Mouse (Mus musculus) forebrain, embryonic 15.5 days (tissue): ENCODE measurements around the gene Rpa2. TPM values are rescaled to one million over a fixed set of nuclear protein-coding genes. Genes with fewer than 3 reads are reported as not detected.
"Not testable (repeated sequence)": the region's sequence is repeated elsewhere in the genome, so short reads cannot be mapped to it uniquely, and the experiment has no call there.

Source experiments
- ATAC-seq: fragments of 200-750 bp; cut with Nextera tagmentation; replicated peaks from 2 replicates; pipeline ENCODE4 v1.8.0; 2017; ENCODE audit warnings: mild to moderate bottlenecking, moderate TSS enrichment, moderate library complexity
- H3K27ac ChIP-seq: fragments of 300-500 bp; sonication (generic); replicated peaks from 2 replicates; pipeline ENCODE4 v1.5.1; 2015; ENCODE audit warnings: mild to moderate bottlenecking, inconsistent platforms
- H3K27me3 ChIP-seq: fragments of 300-500 bp; sonication (generic); 2 replicates; pipeline ENCODE4 v1.6.1; 2015; ENCODE audit warnings: inconsistent platforms
- H3K36me3 ChIP-seq: fragments of 300-500 bp; sonication (generic); 2 replicates; pipeline ENCODE4 v1.6.1; 2015; ENCODE audit warnings: mild to moderate bottlenecking, inconsistent platforms
- H3K4me1 ChIP-seq: fragments of 300-500 bp; sonication (generic); 2 replicates; pipeline ENCODE4 v1.6.1; 2015; ENCODE audit warnings: inconsistent platforms
- H3K4me2 ChIP-seq: fragments of 300-500 bp; sonication (generic); replicated peaks from 2 replicates; pipeline ENCODE4 v1.6.1; 2015; ENCODE audit warnings: mild to moderate bottlenecking, inconsistent platforms
- H3K4me3 ChIP-seq: fragments of 300-500 bp; sonication (generic); 2 replicates; pipeline ENCODE4 v1.5.1; 2015; ENCODE audit warnings: mild to moderate bottlenecking, inconsistent platforms
- H3K9ac ChIP-seq: fragments of 300-500 bp; sonication (generic); replicated peaks from 2 replicates; pipeline ENCODE4 v1.6.1; 2015; ENCODE audit warnings: mild to moderate bottlenecking, inconsistent platforms
- H3K9me3 ChIP-seq: fragments of 300-500 bp; sonication (generic); 2 replicates; pipeline ENCODE4 v1.6.1; 2016; ENCODE audit warnings: inconsistent platforms
- WGBS: fragments of 180-500 bp; shearing (Covaris S2); methylation state at CpG from one replicate; pipeline ENCODE4 v1.1.7; 2015; ENCODE audit warnings: mixed read lengths; 5-methylcytosine and 5-hydroxymethylcytosine counted together
- polyA plus RNA-seq: library from polyadenylated mRNA; unstranded; fragments of >200 nt; fragmentation: Nextera tagmentation; extraction: Ambion mirVana; gene quantifications from 2 replicates; pipeline ENCODE4 v1.2.1, GENCODE M21; 2015

Gene Rpa2
- polyA plus RNA-seq, 1 experiment from 2014 or later, result 63.2 TPM

DNA sequence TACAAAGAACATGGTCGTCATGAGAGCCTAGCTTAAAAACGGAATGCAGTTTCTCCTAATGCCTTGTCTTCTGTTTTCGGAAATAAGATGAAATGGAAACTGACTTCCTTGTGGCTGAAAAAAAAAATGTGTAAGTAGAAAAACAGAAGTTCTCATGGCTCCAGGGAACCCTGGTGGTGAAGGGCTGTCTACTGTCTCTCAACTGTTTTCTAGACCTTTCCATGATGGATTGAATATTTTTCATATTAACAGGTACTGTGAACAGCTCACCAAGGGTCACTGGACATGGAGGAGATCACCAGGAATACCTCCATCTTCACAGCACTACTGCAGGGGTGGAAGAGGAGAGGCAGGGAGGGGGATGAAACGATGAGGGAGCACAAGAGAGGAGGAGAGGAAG lies 29.9 kb downstream of the Rpa2 start:
- no peaks in the 10 kb centered on the region for H3K36me3 ChIP-seq
- H3K4me3 ChIP-seq, result no peak overlapping the region
- no peaks in the 10 kb centered on the region for H3K9me3 ChIP-seq
- H3K4me1 ChIP-seq, result 0 out of 2 replicates have a peak, but pooled peaks cover 6% of the 10 kb centered on the region
- no peak overlapping the region for H3K4me2 ChIP-seq
- no peak overlapping the region for H3K9ac ChIP-seq
- peaks cover 9% of the 10 kb centered on the region for H3K27me3 ChIP-seq
- no peak overlapping the region for H3K27ac ChIP-seq
- 77% methylated on average over 4 of the region's 4 CpGs for WGBS
- no peak for ATAC-seq

DNA sequence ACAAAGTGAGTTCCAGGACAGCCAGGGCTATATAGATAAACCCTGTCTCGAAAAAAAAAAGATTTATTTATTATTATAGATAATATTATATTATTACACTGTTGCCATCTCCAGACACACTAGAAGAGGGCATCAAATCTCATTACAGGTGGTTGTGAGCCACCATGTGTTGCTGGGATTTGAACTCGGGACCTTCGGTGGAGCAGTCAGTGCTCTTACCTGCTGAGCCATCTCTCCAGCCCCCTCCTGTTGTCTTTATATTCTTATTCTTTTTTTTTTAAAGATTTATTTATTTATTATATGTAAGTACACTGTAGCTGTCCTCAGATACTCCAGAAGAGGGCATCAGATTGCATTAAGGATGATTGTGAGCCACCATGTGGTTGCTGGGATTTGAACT lies 30.5 kb downstream of the Rpa2 start:
- not testable (repeated sequence) for H3K4me1 ChIP-seq, H3K27ac ChIP-seq, H3K4me3 ChIP-seq, H3K36me3 ChIP-seq, ATAC-seq, H3K4me2 ChIP-seq, H3K27me3 ChIP-seq, H3K9me3 ChIP-seq, H3K9ac ChIP-seq
- WGBS, result 88% methylated on average over 3 of the region's 3 CpGs

DNA sequence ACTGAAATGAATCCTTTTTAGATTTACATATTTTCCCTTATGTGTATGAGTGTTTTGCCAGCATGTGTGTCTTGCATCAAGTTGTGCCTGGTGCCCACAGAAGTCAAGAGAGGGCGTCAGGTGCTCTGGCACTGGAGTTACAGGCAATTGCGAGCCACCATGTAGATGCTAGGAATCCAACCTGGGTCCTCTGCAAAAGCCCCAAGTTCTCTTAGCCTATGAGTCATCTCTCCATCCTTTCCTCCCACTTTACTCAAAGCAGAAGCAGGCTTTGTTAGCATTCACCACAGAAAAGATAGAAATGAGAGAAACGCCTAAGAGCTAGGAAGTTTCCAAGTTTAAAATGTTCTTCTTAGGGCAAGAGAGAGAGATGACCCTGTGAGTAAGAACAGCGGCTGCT lies 31.7 kb downstream of the Rpa2 start:
- WGBS, result 93% methylated on average over 4 of the region's 4 CpGs
- H3K9me3 ChIP-seq, result no peaks in the 10 kb centered on the region
- no peaks in the 10 kb centered on the region for H3K36me3 ChIP-seq
- no peak overlapping the region for H3K4me3 ChIP-seq
- H3K27ac ChIP-seq, result no peak overlapping the region
- peaks cover 6% of the 10 kb centered on the region for H3K27me3 ChIP-seq
- no peak overlapping the region for H3K9ac ChIP-seq
- H3K4me1 ChIP-seq, result 0 out of 2 replicates have a peak, but pooled peaks cover 6% of the 10 kb centered on the region
- no peak overlapping the region for H3K4me2 ChIP-seq
- no peak for ATAC-seq

DNA sequence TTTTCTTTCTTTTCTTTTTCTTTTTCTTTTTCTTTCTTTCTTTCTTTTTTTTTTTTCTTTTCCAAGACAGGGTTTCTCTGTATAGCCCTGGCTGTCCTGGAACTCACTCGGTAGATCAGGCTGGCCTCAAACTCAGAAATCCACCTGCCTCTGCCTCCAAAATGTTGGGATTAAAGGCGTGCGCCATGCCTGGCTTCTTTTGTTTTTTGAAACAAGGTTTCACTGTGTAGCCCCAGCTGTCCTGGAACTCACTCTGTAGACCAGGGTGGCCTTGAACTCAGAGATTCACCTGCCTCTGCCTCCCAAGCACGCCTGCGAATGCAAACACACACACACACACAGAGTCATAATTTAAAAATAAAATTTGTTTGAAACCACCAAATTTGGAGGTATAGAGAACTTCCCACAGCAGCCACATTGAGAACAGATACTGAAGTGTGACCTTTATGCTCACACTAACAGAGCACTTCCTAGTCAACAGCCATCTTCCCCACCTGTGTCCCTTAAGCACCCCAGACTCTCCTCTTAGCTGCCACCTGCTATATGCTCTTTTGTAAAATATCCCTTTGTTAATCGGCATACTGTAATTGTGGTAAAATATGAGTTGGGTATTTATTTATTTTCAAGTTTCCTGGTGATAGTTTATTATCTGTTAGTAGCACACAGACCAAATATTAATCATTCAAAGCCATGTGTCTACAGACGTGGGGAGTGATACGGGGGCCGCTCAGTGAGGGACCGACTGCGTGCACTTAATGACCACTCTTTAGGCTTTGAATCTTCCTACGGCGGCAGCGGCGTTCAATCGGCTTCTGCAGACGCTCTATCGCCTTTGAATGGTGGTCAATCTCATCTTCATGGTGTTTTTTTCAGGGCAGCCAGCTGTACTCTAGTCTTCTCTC lies 33.3 kb downstream of the Rpa2 start:
- 89% methylated on average over 18 of the region's 18 CpGs for WGBS
- no peak overlapping the region for H3K4me3 ChIP-seq
- H3K9ac ChIP-seq, result no peak overlapping the region
- H3K27ac ChIP-seq, result no peak overlapping the region
- H3K36me3 ChIP-seq, result no peaks in the 10 kb centered on the region
- no peaks in the 10 kb centered on the region for H3K9me3 ChIP-seq
- no peak overlapping the region for H3K4me2 ChIP-seq
- no peaks in the 10 kb centered on the region for H3K4me1 ChIP-seq
- H3K27me3 ChIP-seq, result no peaks in the 10 kb centered on the region
- ATAC-seq, result no peak

DNA sequence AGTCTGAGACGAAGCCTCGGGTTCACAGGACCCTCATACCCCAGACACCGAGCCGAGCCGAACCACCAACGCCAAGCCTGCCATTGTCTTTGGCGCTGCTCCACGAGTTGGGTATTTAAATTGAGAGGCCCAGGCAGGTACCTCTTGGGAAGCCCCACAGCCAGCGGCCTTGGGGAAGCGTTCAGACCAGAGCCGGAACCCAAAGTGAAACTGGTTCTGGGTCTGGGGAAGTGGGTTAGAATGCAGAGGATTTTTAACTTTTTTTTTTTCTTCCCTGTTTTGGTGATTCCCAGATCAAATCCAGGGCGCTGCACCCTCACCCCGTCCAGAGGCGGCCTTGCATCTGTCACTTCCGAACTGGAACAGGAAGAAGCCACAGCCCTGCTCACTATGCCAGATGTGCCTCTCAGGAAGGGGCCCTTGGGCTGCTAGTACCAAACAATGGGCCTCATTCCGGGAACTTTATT lies 34.1 kb downstream of the Rpa2 start:
- H3K27me3 ChIP-seq, result no peaks in the 10 kb centered on the region
- H3K4me1 ChIP-seq, result no peaks in the 10 kb centered on the region
- H3K4me3 ChIP-seq, result no peak overlapping the region
- no peak overlapping the region for H3K4me2 ChIP-seq
- ATAC-seq, result no peak
- no peak overlapping the region for H3K9ac ChIP-seq
- no peaks in the 10 kb centered on the region for H3K9me3 ChIP-seq
- WGBS, result 70% methylated on average over 16 of the region's 16 CpGs
- H3K27ac ChIP-seq, result no peak overlapping the region
- no peaks in the 10 kb centered on the region for H3K36me3 ChIP-seq

DNA sequence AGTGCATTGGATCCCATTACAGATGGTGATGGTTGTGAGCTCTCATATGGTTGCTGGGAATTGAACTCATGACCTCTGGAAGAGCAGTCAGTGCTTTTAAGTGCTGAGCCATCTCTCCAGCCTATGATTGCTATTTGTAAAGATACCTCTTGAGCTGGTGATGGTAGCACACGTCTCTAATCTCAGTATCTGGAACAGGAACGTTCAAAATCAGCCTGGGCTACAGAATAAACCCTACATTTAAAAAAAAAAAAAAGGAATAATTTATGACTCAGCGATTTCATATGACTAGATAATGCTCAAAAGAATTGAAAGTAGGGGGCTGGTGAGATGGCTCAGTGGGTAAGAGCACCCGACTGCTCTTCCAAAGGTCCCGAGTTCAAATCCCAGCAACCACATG lies 35.1 kb downstream of the Rpa2 start:
- ATAC-seq, result no peak

DNA sequence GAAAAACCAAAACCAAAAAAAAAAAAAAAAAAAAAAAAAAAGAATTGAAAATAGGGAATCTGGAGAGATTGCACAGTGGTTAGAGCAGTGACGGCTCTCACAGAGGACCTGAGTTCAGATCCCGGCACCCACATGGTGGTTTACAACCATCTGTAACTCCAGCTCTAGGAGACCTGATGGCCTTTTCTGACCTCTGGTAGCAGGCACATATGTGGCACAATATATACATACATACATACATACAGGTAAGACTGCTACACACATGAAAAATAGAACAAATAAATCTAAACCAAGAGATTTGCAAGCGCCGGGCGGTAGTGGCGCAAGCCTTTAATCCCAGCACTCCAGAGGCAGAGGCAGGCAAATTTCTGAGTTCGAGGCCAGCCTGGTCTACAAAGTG lies 35.7 kb downstream of the Rpa2 start:
- Histone ChIP-seq H3K27me3 (no peaks in the 10 kb centered on the region), H3K9ac (no peak overlapping the region), H3K9me3 (no peaks in the 10 kb centered on the region), H3K27ac (no peak overlapping the region), H3K4me2 (no peak overlapping the region), H3K4me1 (no peaks in the 10 kb centered on the region), H3K4me3 (no peak overlapping the region), H3K36me3 (no peaks in the 10 kb centered on the region)
- 97% methylated on average over 7 of the region's 7 CpGs for WGBS
- ATAC-seq, result no peak

More for the DNA sequence above, 35.1 kb downstream of the Rpa2 start:
- Histone ChIP-seq H3K9ac (no peak overlapping the region), H3K9me3 (no peaks in the 10 kb centered on the region), H3K4me2 (no peak overlapping the region), H3K36me3 (no peaks in the 10 kb centered on the region), H3K27ac (no peak overlapping the region), H3K4me3 (no peak overlapping the region), H3K27me3 (no peaks in the 10 kb centered on the region), H3K4me1 (no peaks in the 10 kb centered on the region)
- WGBS, result 91% methylated on average over 5 of the region's 5 CpGs

DNA sequence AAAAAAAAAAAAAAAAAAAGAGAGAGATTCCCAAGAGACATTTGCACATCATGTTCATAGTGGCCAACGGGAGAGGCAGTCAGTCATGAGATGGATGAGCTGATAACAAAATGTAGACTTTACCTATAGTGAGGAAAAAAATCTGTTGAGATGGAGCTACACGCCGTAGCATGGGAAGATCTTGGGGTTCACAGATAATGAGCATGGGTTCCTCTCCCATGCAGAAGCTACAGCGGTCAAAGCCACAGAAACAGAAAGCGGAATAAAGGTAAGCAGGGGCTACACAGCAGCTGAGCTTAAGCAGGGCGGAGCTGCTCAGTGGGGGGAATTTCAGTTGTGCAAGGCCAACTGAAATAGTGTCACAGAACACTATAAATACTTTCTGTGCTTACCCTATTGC lies 36.2 kb downstream of the Rpa2 start:
- Histone ChIP-seq H3K4me1 (no peaks in the 10 kb centered on the region), H3K27ac (no peak overlapping the region), H3K36me3 (no peaks in the 10 kb centered on the region), H3K4me3 (no peak overlapping the region), H3K9ac (no peak overlapping the region), H3K4me2 (no peak overlapping the region), H3K27me3 (no peaks in the 10 kb centered on the region), H3K9me3 (no peaks in the 10 kb centered on the region)
- ATAC-seq, result no peak
- 93% methylated on average over 6 of the region's 6 CpGs for WGBS

DNA sequence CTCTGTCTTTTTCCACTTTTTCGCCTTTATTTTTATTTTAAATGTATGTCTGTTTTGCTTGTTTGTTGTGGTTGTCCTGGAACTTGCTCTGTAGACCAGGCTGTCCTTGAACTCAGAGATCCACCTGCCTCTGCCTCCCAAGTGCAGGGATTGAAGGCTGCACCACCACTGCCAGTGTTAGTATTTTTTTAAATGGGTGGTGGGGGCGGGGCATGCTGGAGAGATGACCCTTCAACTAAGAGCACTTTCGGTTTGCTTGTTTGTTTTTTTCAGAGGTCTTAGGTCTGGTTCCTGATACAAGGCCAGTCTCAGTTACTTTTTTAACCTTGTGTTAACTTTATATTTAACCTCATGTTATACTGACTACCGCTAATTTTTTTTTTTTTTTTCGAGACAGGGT lies 37.0 kb downstream of the Rpa2 start:
- Histone ChIP-seq H3K9ac (no peak overlapping the region), H3K4me2 (no peak overlapping the region), H3K27me3 (no peaks in the 10 kb centered on the region), H3K4me1 (no peaks in the 10 kb centered on the region), H3K36me3 (no peaks in the 10 kb centered on the region), H3K9me3 (no peaks in the 10 kb centered on the region), H3K4me3 (no peak overlapping the region), H3K27ac (no peak overlapping the region)
- 87% methylated on average over 5 of the region's 5 CpGs for WGBS
- ATAC-seq, result no peak

DNA sequence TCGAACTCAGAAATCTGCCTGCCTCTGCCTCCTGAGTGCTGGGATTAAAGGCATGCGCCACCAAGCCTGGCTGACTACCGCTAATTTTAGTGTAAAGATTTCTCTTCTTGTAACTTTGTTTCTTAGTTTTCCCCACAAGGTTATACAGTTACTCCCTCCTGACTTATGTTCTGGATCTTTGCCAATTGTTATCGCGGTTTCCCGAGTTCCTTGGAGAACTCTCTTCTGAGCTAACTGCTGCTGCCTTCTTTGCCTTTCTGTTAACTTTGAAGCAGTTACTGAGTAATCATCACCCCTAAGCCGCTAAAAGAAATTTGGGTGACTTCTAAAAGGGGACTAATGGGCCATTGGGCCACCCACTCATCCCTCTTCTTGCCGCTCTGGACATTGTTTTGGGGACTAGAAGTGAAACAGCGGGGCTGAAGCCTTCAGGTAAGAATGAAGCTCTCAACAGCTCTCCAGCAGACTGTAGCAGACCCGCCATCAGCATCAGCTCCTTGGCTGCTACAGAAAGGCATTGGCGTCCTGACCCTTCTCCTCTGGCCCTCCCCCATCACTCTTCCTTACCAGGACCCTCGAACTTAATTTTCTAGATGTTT lies 37.6 kb downstream of the Rpa2 start:
- Histone ChIP-seq H3K4me1 (no peaks in the 10 kb centered on the region), H3K9me3 (no peaks in the 10 kb centered on the region), H3K27me3 (no peaks in the 10 kb centered on the region), H3K9ac (no peak overlapping the region), H3K36me3 (no peaks in the 10 kb centered on the region), H3K4me3 (no peak overlapping the region), H3K27ac (no peak overlapping the region), H3K4me2 (no peak overlapping the region)
- 89% methylated on average over 12 of the region's 12 CpGs for WGBS
- ATAC-seq, result no peak

DNA sequence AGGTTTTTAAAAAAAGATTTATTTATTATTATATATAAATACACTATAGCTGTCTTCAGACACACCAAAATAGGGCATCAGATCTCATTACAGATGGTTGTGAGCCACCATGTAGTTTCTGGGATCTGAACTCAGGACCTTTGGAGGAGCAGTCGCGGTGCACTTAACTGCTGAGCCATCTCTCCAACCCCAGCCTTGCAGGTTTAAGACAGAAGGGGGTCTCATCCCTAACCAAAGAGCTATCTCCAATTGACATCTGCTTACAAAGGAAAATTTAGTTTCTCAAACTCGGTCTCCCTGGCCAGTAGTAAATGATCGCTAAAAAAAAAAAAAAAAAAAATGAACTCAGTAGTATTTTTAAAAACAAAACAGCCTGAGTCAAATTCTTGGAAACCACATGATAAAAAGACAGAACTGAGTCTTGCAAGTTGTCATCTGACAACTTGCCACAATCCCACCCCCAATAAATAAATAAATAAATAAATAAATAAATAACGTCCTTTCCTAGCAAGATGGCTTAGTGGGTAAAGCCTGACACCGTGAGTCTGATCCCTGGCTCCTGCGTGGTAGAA lies 38.6 kb downstream of the Rpa2 start:
- H3K27me3 ChIP-seq, result no peaks in the 10 kb centered on the region
- H3K4me2 ChIP-seq, result no peak overlapping the region
- no peaks in the 10 kb centered on the region for H3K9me3 ChIP-seq
- H3K27ac ChIP-seq, result no peak overlapping the region
- no peaks in the 10 kb centered on the region for H3K4me1 ChIP-seq
- no peaks in the 10 kb centered on the region for H3K36me3 ChIP-seq
- ATAC-seq, result no peak
- WGBS, result 90% methylated on average over 7 of the region's 7 CpGs
- H3K9ac ChIP-seq, result no peak overlapping the region
- no peak overlapping the region for H3K4me3 ChIP-seq

DNA sequence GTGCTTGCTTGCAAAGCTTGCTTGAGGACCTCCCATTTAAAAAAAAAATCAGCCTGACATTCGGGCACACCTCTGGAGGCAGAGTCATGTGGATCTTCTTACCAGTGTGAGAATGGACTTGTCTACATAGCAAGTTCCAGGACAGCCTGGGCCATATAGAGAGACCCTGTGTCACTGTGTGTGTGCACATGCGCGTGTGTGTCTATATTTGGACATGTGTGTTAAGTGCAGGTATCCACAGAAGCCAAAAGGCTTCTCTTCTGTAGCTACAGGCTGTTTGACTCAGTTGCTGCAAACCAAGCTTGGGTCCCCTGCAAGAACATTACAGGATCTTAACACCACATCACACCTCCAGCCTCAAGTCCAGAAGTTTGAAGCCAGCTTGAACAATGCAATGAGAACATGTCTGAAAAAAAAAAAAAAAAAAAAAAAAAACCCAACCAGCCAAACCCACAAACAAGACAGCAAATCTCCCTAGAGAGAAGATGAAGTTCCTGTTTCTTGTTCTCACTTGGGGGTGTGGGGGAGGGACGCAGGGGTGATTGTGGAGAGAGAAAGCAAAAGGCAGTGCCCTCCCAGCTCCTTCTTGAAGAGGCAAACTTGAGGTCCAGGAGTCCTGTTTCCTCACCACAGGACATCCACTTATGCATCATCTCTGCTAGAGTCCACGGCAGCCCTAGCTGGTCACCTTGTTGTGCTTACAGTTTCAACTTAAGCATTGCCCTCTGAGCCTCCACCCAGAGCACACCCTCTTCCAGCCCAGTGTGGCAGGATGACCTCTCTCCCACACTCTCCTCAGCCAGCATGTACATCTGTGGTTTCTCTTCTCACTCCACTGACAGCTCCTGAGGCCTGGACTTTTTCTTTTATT lies 39.9 kb downstream of the Rpa2 start:
- no peak for ATAC-seq
- 80% methylated on average over 5 of the region's 5 CpGs for WGBS
- no peak overlapping the region for H3K4me3 ChIP-seq
- H3K9ac ChIP-seq, result no peak overlapping the region
- no peaks in the 10 kb centered on the region for H3K9me3 ChIP-seq
- H3K27ac ChIP-seq, result no peak overlapping the region
- H3K4me2 ChIP-seq, result no peak overlapping the region
- H3K36me3 ChIP-seq, result no peaks in the 10 kb centered on the region
- H3K4me1 ChIP-seq, result no peaks in the 10 kb centered on the region
- no peaks in the 10 kb centered on the region for H3K27me3 ChIP-seq
